Mouse (Mus musculus) lung, postnatal 14 days (tissue): ENCODE measurements around the gene Dynlt3.
"Not testable (repeated sequence)": the region's sequence is repeated elsewhere in the genome, so short reads cannot be mapped to it uniquely, and the experiment has no call there.

Experiments used
- DNase-seq: peaks from one replicate; pipeline ENCODE4 v3.0.0; 2021

Dynlt3 gene

GRCm38 (mm10) chrX:9662391-9663111, at the start of gene Dynlt3:
Dynlt3 (minus strand) TSS chrX:9663003.
- DNase-seq = peak; percentile 77

DNA sequence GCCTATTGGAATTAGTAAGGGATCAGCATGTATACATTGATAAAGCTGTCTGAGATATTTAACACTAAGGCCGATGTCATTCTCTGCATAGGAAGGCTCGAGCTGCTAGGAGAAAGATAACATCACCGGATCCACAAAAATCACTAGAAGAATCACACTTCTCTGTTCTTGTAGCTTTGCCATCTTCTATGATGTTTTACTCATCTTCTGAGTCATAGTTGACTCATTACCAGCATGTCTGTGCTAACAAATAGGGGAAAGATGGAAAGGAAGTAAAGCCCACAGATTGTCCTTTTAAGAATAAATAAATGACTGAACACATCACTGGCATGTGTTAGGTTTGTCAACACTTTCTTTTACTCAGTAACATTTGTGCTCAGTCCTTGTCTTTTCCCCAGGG, 37.0 kb upstream of the Dynlt3 start:
- no peak for DNase-seq

- no peak for DNase-seq
Measured at GRCm38 (mm10) chrX:9695997-9696396, 33.2 kb upstream of the Dynlt3 start.

- no peak for DNase-seq
Measured at GRCm38 (mm10) chrX:9672040-9672439, 9.2 kb upstream of the Dynlt3 start.

DNA sequence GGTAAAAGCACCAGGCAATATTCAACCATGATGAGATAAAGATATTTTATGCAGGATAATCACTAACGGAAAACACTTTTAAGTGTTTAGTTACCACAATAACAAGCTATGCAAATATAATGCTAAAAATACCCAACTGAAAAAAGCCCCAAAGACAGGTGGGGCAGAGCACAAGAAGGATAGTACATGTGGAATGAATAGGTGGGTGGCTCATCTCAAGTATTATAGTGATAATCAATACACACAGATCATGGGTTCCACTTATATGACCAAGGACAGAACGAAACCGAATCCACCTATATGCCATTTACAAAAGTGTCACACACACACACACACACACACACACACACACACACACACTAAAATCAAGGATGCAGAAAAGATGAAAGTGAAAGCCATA, 8.6 kb upstream of the Dynlt3 start:
- no peak for DNase-seq

- DNase-seq = no peak
Measured at GRCm38 (mm10) chrX:9652806-9653205, 10.0 kb downstream of the Dynlt3 start.

- not testable (repeated sequence) for DNase-seq
Measured at GRCm38 (mm10) chrX:9640594-9640993, 22.2 kb downstream of the Dynlt3 start.

DNA sequence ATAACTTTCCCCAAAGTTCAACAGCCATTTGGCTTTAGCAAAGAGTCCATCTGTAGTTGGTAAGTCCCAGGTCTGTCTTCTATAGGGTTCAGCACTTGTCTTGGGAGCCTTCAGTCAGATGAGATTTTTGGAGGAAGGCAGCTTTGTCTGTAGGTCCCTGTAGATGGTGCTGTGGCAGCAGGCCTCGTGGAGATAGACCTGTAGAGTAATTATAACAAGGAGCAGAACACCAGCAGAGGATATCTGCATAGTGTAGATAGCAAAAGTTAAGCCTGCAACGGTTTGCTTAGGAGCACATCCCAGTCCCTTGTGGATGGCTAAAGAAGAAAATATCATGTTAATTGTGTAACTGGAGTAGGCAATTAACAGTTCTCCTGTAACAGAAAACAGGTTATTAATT, 22.7 kb downstream of the Dynlt3 start:
- not testable (repeated sequence) for DNase-seq
